Mouse (Mus musculus) forebrain, embryonic 15.5 days (tissue): ENCODE results near the gene Sema3e. TPM values are rescaled to one million over a fixed set of nuclear protein-coding genes. Genes with fewer than 3 reads are reported as not detected.

ENCODE experiments used
- ATAC-seq: fragments of 200-750 bp; cut with Nextera tagmentation; replicated peaks from 2 replicates; pipeline ENCODE4 v1.8.0; 2017; ENCODE audit warnings: mild to moderate bottlenecking, moderate TSS enrichment, moderate library complexity
- H3K27ac ChIP-seq: fragments of 300-500 bp; sonication (generic); replicated peaks from 2 replicates; pipeline ENCODE4 v1.5.1; 2015; ENCODE audit warnings: mild to moderate bottlenecking, inconsistent platforms
- H3K27me3 ChIP-seq: fragments of 300-500 bp; sonication (generic); 2 replicates; pipeline ENCODE4 v1.6.1; 2015; ENCODE audit warnings: inconsistent platforms
- H3K36me3 ChIP-seq: fragments of 300-500 bp; sonication (generic); 2 replicates; pipeline ENCODE4 v1.6.1; 2015; ENCODE audit warnings: mild to moderate bottlenecking, inconsistent platforms
- H3K4me1 ChIP-seq: fragments of 300-500 bp; sonication (generic); 2 replicates; pipeline ENCODE4 v1.6.1; 2015; ENCODE audit warnings: inconsistent platforms
- H3K4me2 ChIP-seq: fragments of 300-500 bp; sonication (generic); replicated peaks from 2 replicates; pipeline ENCODE4 v1.6.1; 2015; ENCODE audit warnings: mild to moderate bottlenecking, inconsistent platforms
- H3K4me3 ChIP-seq: fragments of 300-500 bp; sonication (generic); 2 replicates; pipeline ENCODE4 v1.5.1; 2015; ENCODE audit warnings: mild to moderate bottlenecking, inconsistent platforms
- H3K9ac ChIP-seq: fragments of 300-500 bp; sonication (generic); replicated peaks from 2 replicates; pipeline ENCODE4 v1.6.1; 2015; ENCODE audit warnings: mild to moderate bottlenecking, inconsistent platforms
- H3K9me3 ChIP-seq: fragments of 300-500 bp; sonication (generic); 2 replicates; pipeline ENCODE4 v1.6.1; 2016; ENCODE audit warnings: inconsistent platforms
- WGBS: fragments of 180-500 bp; shearing (Covaris S2); methylation state at CpG from one replicate; pipeline ENCODE4 v1.1.7; 2015; ENCODE audit warnings: mixed read lengths; 5-methylcytosine and 5-hydroxymethylcytosine counted together
- polyA plus RNA-seq: library from polyadenylated mRNA; unstranded; fragments of >200 nt; fragmentation: Nextera tagmentation; extraction: Ambion mirVana; gene quantifications from 2 replicates; pipeline ENCODE4 v1.2.1, GENCODE M21; 2015

Sema3e gene
- polyA plus RNA-seq, 1 experiment from 2014 or later, result 1.8 TPM

GRCm38 (mm10) chr5:14167776-14168175, 142.7 kb downstream of the Sema3e start:
- no peak for ATAC-seq
- Histone ChIP-seq H3K36me3 (no peaks in the 10 kb centered on the region), H3K4me1 (no peaks in the 10 kb centered on the region), H3K9ac (no peak overlapping the region), H3K4me3 (no peak overlapping the region), H3K4me2 (no peak overlapping the region), H3K27me3 (no peaks in the 10 kb centered on the region), H3K9me3 (no peaks in the 10 kb centered on the region), H3K27ac (no peak overlapping the region)
- WGBS, result 75% methylated on average over 3 of the region's 3 CpGs

- WGBS, result 49% methylated on average over 10 of the region's 10 CpGs
- ATAC-seq, result peak; percentile 97
- H3K27ac ChIP-seq, result peak overlapping the region; percentile 48; the same call in 1 of the 2 replicates
- H3K4me3 ChIP-seq, result no peak overlapping the region
- H3K9me3 ChIP-seq, result no peaks in the 10 kb centered on the region
- H3K9ac ChIP-seq, result no peak overlapping the region
- H3K4me1 ChIP-seq, result peaks cover 4% of the 10 kb centered on the region; the same call in 1 of the 2 replicates
- no peaks in the 10 kb centered on the region for H3K36me3 ChIP-seq
- no peak overlapping the region for H3K4me2 ChIP-seq
- no peaks in the 10 kb centered on the region for H3K27me3 ChIP-seq
Measured at GRCm38 (mm10) chr5:14173355-14174183, 148.5 kb downstream of the Sema3e start.

- no peak overlapping the region for H3K4me3 ChIP-seq
- no peaks in the 10 kb centered on the region for H3K36me3 ChIP-seq
- no peak overlapping the region for H3K27ac ChIP-seq
- H3K4me2 ChIP-seq, result no peak overlapping the region
- H3K9ac ChIP-seq, result no peak overlapping the region
- H3K9me3 ChIP-seq, result no peaks in the 10 kb centered on the region
- H3K4me1 ChIP-seq, result no peaks in the 10 kb centered on the region
- 74% methylated on average over 10 of the region's 10 CpGs for WGBS
- ATAC-seq, result no peak
- no peaks in the 10 kb centered on the region for H3K27me3 ChIP-seq
Measured at GRCm38 (mm10) chr5:14180571-14180970, 155.5 kb downstream of the Sema3e start.

GRCm38 (mm10) chr5:14182156-14182555, 157.1 kb downstream of the Sema3e start:
- no peak overlapping the region for H3K27ac ChIP-seq
- no peak overlapping the region for H3K4me3 ChIP-seq
- H3K9ac ChIP-seq, result no peak overlapping the region
- H3K4me2 ChIP-seq, result no peak overlapping the region
- WGBS, result 89% methylated on average over 11 of the region's 11 CpGs
- H3K27me3 ChIP-seq, result no peaks in the 10 kb centered on the region
- no peaks in the 10 kb centered on the region for H3K4me1 ChIP-seq
- no peak for ATAC-seq
- H3K36me3 ChIP-seq, result no peaks in the 10 kb centered on the region
- no peaks in the 10 kb centered on the region for H3K9me3 ChIP-seq

GRCm38 (mm10) chr5:14195172-14195819, 170.2 kb downstream of the Sema3e start:
- Histone ChIP-seq H3K27ac (peak overlapping the region; percentile 76), H3K9me3 (no peaks in the 10 kb centered on the region), H3K4me1 (peaks cover 11% of the 10 kb centered on the region), H3K27me3 (no peaks in the 10 kb centered on the region), H3K9ac (no peak overlapping the region), H3K4me2 (peak overlapping the region; percentile 18), H3K36me3 (no peaks in the 10 kb centered on the region), H3K4me3 (no peak overlapping the region)
- ATAC-seq, result peak; percentile 98
- WGBS, result 16% methylated on average over 6 of the region's 6 CpGs

- ATAC-seq, result no peak
- no peak overlapping the region for H3K4me2 ChIP-seq
- no peaks in the 10 kb centered on the region for H3K27me3 ChIP-seq
- H3K36me3 ChIP-seq, result no peaks in the 10 kb centered on the region
- WGBS, result 83% methylated on average over 3 of the region's 3 CpGs
- no peak overlapping the region for H3K9ac ChIP-seq
- no peak overlapping the region for H3K4me3 ChIP-seq
- peaks cover 11% of the 10 kb centered on the region for H3K4me1 ChIP-seq
- no peaks in the 10 kb centered on the region for H3K9me3 ChIP-seq
- H3K27ac ChIP-seq, result no peak overlapping the region
Measured at GRCm38 (mm10) chr5:14198344-14199040, 173.4 kb downstream of the Sema3e start.

GRCm38 (mm10) chr5:14206794-14207193, 181.7 kb downstream of the Sema3e start:
- ATAC-seq, result no peak
- Histone ChIP-seq H3K4me1 (no peaks in the 10 kb centered on the region), H3K36me3 (no peaks in the 10 kb centered on the region), H3K27ac (no peak overlapping the region), H3K9me3 (no peaks in the 10 kb centered on the region), H3K27me3 (no peaks in the 10 kb centered on the region), H3K9ac (no peak overlapping the region), H3K4me3 (no peak overlapping the region), H3K4me2 (no peak overlapping the region)
- 85% methylated on average over 2 of the region's 2 CpGs for WGBS

- no peaks in the 10 kb centered on the region for H3K9me3 ChIP-seq
- ATAC-seq, result no peak
- 76% methylated on average over 3 of the region's 3 CpGs for WGBS
- no peak overlapping the region for H3K4me2 ChIP-seq
- no peaks in the 10 kb centered on the region for H3K27me3 ChIP-seq
- no peak overlapping the region for H3K4me3 ChIP-seq
- no peak overlapping the region for H3K27ac ChIP-seq
- no peaks in the 10 kb centered on the region for H3K4me1 ChIP-seq
- H3K36me3 ChIP-seq, result no peaks in the 10 kb centered on the region
- H3K9ac ChIP-seq, result no peak overlapping the region
Measured at GRCm38 (mm10) chr5:14209962-14210361, 184.9 kb downstream of the Sema3e start.

- Histone ChIP-seq H3K36me3 (no peaks in the 10 kb centered on the region), H3K9ac (no peak overlapping the region), H3K4me2 (no peak overlapping the region), H3K4me3 (no peak overlapping the region), H3K27ac (no peak overlapping the region), H3K4me1 (peaks cover 4% of the 10 kb centered on the region; the same call in 1 of the 2 replicates), H3K9me3 (no peaks in the 10 kb centered on the region), H3K27me3 (no peaks in the 10 kb centered on the region)
- WGBS, result 50% methylated on average over 7 of the region's 7 CpGs
- no peak; the same call in 1 of the 2 replicates for ATAC-seq
Measured at GRCm38 (mm10) chr5:14216211-14216610, 191.1 kb downstream of the Sema3e start.

- Histone ChIP-seq H3K9ac (no peak overlapping the region), H3K27ac (no peak overlapping the region), H3K4me1 (peaks cover 4% of the 10 kb centered on the region; the same call in 1 of the 2 replicates), H3K4me2 (no peak overlapping the region), H3K36me3 (no peaks in the 10 kb centered on the region), H3K4me3 (no peak overlapping the region), H3K27me3 (no peaks in the 10 kb centered on the region), H3K9me3 (no peaks in the 10 kb centered on the region)
- ATAC-seq, result peak; percentile 80
- 74% methylated on average over 4 of the region's 4 CpGs for WGBS
Measured at GRCm38 (mm10) chr5:14218677-14219076, 193.6 kb downstream of the Sema3e start.

GRCm38 (mm10) chr5:14224509-14224908, 199.4 kb downstream of the Sema3e start:
- H3K9ac ChIP-seq, result no peak overlapping the region
- H3K36me3 ChIP-seq, result no peaks in the 10 kb centered on the region
- ATAC-seq, result no peak
- H3K27ac ChIP-seq, result no peak overlapping the region
- H3K4me2 ChIP-seq, result no peak overlapping the region
- no peak overlapping the region for H3K4me3 ChIP-seq
- H3K27me3 ChIP-seq, result no peaks in the 10 kb centered on the region
- no peaks in the 10 kb centered on the region for H3K4me1 ChIP-seq
- 94% methylated on average over 6 of the region's 6 CpGs for WGBS
- H3K9me3 ChIP-seq, result no peaks in the 10 kb centered on the region

- ATAC-seq, result no peak
- no peaks in the 10 kb centered on the region for H3K27me3 ChIP-seq
- no peak overlapping the region for H3K4me3 ChIP-seq
Measured at GRCm38 (mm10) chr5:14231027-14231426, 206.0 kb downstream of the Sema3e start.

More at GRCm38 (mm10) chr5:14231027-14231426, 206.0 kb downstream of the Sema3e start:
- H3K36me3 ChIP-seq, result no peaks in the 10 kb centered on the region
- no peak overlapping the region for H3K4me2 ChIP-seq
- H3K4me1 ChIP-seq, result no peaks in the 10 kb centered on the region
- WGBS, result 75% methylated on average over 3 of the region's 3 CpGs
- H3K27ac ChIP-seq, result no peak overlapping the region
- no peak overlapping the region for H3K9ac ChIP-seq
- no peaks in the 10 kb centered on the region for H3K9me3 ChIP-seq
